Mouse (Mus musculus) natural killer cell, adult 2 months (primary cell): ENCODE results near the gene Mrpl21.
A peak's percentile ranks its signal among the peaks of the same experiment; 100 is the strongest.

ENCODE experiments used
- DNase-seq, 2 experiments: peaks; one replicate each; pipeline ENCODE4 v3.0.0; 2022; ENCODE audit warnings: low spot score in 2 of 2

Mrpl21 gene

DNA sequence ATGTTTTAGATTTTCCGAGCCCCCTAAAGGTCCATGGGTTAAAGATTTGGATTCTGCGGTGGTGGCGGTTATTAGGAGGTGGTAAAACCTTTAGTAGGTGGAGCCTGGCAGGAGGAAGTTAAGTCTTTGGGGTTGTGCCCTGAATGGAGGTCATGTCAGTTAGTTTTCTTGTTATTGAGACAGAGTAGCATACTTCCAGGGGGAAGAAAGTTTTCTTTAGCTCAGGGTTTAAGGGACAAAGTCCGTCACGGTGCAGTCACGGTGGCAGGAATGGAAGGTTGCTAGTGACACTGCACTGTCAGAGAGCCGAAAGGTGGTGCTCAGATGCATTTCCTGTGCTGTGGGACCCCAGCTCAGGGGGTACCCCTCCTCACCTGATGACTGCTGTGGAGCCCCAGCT, 15.1 kb downstream of the Mrpl21 start:
- DNase-seq = no peak

DNA sequence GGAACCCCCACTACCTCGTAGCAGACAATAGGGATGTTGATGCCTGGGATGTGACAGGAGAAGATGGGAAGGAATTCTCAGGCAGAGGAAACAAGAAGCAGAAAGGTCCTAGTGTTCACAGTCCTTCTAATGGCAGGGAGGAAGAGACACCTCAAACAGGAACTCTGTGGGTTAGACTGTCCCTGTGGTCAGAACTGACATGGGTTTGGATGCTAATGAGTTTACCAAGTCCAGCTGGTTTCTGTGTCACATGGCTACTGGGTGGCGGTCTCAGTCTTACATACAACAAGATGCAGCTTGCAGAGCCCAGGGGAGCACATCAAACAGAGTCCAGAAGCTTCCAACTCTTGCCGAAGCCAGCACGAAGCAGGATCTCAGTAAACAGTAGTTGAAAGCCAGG, 21.3 kb downstream of the Mrpl21 start:
- no peak for DNase-seq

DNA sequence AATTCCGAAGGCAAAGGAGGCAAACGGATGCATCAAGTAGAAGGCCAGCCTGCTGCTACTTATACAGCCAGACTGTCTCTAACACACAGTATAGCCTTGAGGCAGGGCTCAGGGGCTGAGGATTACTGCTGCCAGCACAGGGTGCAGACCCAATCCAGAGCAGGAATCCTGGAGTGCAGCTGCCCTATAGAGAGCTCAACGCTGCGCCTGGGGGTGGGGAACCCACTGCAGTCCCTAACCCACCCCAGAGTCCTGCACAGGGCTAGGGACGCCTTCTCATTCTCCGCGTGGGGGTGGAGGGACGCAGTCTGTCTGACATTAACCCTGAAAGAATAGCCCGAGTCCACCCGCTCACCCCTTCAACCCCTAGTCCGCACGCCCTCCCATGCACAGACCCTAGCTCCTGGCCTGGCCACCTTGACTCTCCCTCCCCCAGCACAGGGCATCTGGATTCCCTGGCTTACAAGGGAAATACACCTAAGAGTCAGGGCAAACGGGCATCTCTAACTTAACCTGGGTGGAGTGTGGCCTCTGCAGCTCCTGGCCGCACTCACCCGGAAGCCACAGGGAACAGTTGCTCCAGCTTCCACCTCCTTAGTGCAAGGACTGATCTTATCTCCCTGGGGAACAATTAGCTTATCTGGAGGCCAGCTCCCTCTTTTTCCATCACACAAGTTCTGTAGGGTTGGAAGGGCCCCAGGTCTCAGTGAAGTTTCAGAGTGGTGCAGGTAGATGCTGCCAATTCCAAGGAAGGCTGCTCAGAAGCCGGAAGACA, 24.7 kb downstream of the Mrpl21 start:
- DNase-seq = no peak

DNA sequence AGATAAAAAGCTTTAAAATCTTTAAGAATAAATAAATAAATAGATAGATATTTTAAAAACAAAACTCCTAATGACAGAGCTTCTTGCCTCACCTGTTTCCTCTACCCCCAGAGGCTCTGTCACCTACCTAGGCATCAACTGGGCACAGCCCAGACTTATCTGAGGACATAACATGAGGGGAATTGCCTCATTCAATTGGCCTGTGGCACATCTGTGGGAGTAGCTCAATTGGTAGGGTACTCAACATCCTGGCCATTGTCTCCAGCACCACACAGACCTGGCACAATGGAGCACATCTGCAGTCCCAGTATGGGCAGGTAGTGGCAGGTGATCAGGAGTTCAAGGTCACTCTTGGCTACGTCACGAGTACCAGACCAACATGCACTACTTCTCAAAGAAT, 36.6 kb downstream of the Mrpl21 start:
- no peak for DNase-seq

DNA sequence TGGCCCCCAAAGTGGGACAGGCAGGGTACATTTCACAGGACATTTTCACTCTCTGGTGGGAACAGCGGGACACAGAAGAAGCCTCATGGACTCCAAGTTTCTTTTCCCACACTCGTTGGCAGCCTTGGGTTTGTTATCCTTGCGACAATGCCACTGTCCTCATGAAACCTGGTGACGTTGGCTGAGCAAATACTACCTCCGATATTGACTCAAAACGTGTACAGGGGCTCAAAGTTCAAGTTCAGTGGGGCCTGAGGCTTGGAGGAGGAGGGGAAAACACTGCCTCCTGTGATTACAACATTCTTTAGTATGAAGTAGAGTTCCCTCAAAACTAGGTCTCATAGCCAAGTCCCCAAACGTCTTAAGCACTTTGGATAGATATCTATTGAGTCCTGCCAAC, 37.4 kb downstream of the Mrpl21 start:
- DNase-seq = no peak

DNA sequence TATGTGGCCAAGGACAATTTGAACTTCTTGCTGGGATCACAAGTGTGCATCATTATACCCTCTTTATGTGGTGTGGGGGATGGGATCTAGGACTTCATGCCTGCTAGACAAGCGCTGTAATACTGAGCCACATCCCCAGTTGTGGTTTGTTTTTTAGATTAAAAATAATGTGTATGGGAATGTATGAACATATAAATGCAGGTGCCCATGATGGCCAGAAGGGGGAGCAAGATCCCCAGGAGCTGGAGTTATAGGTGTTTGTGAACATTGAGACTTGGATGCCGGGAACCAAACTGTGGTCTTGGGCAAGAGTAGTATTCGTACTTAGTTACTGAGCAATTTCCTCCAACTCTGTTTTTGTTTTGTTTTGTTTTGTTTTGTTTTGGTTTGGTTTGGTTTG, 38.1 kb downstream of the Mrpl21 start:
- DNase-seq = peak; percentile 23 to 25

DNA sequence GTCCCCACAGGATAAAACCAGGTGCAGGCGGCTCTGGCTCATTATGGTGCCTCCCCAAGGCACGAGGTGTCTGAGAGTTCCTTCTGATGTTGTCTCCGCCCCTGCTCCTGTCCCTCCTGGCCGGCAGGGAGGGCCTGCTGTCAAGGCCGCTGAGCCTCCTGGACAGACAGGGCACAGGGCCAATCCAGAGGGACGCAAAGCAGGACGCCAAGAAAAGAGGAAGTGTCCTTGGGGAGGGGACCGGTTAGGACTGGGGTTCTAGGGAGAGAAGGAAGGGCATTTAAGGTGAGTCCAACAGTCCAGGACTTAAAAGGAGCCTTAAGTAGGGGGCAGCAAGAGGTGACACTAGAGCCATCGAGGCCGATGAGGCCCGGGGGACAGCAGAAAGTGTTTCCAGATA, 38.9 kb downstream of the Mrpl21 start:
- peak; percentile 21 to 32 for DNase-seq

DNA sequence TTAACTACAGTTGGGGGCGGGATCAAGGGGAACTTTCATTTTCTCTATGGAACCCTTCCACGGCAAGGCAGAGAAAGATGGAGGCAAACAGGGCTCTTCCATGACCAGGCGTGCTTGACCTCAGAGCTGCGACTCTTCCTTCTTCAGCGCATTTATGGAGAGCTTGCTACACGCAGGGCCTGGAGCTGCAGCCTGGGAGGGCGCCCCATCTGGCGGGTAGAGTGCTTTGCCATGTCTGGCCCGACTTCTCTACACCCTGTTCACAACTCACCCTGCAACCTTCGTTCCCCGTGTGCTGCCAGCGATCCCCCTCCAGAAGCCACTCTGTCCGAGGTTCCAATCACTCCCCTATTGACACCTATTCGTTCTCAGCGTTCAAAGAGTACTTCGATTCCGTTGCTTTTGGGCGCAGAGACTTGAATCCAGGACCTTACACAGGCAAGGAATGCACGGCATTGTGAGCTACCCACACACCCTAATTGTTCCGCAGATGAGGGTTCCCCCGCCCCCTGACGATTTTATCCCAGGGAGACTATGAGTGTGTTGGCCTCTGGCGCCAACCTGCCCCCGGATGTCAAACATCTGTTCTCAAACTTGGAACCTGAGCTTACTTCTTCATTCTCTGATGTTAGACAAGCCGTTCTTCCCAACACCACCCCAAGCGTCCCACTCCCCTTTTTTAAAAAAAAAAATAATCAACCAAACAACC, 39.7 kb downstream of the Mrpl21 start, which contains the start of gene Cpt1a:
Gene Cpt1a (plus strand): TSS at position 74 of the 709 bp plus-strand sequence.
- peak; percentile 47 to 64 for DNase-seq

DNA sequence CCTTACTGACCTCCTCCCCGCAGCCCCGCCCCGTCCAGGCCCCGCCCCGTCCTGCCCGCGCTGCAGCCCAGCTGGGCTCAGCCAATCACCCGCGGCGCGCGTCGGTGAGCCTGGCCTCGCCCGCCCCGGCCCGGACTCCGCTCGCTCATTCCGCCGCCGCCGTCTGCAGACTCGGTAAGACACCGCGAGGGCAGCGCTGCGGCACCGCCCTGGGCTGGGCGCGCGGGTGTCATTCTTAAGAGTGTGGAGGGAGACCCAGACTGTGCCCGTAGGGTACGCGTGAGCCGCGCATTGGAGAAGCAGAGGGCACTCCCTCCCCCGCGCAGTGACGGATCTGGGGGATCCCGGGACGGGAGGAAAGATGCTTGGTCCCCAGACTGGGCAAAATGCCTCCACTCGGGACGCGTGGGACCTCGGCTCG, 40.5 kb downstream of the Mrpl21 start:
- DNase-seq = peak; percentile 58 to 66

DNA sequence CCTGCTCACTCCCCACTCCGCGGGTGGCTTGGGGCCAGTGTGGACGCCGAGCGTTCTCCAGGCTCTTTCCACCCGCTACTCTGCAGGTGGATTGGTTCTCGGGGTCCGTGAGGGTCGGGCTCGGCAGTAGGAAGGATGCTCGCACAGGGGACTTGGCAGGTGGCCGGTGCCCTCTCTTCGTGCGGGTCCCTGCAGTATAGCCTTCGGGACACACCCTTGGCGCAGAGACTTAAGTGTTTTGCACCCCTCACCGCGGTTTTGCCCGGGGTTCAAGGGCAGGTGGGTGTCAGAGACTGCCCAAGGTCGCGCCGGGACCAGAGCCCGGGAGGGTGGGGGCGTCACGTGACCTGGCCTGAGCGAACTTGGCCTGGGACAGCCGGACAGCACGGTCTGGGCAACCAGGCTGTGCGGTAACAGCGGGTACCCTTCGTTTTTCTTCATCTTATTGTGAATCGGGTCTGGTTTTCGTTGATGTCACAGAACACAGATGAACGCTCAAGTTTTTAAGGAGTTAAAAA, 41.1 kb downstream of the Mrpl21 start:
- peak; percentile 26 to 37 for DNase-seq

DNA sequence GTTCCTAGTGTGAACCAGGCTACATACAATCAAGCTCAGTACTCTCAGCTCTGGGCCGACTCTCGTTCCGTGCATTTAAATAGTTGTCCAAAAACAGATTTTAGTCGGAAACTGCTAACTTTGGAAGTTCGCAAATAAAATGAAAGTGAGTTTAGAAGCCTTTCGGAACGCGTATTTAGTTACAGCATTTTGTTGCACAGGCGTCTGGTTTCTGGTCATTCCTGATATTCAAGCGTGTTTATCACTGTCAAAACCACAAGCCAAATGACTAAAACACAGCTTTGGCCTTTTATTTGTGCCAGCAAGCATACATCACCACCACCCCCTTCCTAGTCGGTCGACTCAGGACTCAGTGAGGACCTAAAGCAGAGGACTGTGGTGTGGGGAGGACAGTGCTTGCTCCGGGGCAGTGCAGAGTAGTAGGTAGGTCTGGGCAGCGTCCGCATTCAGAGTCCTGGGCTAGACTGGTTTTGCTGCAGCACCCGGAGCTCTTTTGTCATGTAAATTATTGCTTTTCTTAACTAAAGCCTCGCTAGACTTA, 41.6 kb downstream of the Mrpl21 start:
- DNase-seq = peak; percentile 16 to 32

DNA sequence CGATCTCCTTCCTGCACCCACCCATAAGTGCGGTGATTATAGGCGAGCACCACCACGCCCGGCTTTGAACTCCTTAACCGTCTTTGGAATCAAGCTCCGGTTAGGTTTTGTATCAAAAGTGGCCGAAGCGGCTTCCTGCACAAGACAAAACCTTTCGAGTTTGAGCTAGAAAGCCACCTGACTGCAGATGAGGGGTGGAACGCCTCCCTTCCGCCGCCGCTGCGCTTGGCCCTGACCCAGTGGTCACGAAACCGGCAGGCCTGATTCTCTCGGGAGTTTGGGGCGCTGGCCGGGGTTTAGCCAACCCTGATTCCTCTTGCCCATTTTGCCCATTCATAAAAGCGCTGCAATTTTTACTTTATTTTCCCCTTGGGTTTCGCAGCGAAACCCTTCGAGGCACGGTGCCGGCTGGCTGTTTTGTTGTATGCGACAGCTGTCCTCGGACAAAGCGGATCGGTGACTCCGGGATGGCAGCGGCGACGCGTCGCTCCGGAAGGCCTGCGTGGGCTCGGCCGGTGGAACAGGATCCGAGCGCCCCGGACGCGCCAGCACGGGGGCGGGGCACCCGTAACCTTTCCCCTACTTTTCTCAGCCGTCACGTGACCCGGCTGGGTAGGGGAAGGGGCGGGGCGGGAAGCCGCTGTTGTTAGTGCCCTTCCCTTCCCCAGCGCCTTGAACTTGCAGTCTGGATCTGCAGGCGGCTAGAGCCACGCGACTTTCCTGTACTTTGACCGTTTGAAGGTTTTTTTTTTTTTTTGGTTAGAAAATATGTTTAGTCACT, 42.4 kb downstream of the Mrpl21 start:
- DNase-seq = peak; percentile 86 to 90

DNA sequence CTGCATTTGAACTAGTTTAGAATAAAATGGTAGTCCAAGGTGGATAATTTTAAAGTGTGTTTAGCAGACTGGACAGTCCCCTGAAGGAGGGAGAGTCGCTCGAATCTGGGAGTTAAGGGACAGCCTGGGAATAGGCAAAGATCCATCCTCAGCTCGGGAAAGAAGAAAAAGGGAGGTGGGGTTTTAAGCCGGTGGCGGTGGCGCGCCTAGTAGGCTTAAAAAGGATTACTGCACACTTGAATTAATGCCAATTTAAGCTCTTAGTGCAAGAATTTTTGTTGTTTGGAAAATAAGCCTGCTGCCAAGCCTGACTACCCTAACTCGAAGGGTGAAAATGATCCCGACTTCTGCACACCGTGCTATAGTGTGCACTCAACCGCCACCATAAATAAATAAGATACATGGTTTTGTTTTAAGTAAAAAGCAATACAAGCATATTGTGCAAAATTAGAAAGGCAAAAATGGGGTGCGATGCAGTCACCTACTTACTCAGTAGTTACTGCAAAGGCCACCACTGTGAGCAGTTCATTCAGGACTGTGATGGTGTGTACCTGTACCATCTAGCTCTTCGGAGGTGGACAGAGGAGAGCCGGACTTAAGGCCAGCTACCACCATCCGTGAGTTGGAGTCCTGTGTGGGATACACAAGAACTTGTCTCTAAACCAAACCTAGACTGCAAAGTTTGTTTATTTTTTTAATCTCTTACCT, 43.2 kb downstream of the Mrpl21 start:
- no peak for DNase-seq

DNA sequence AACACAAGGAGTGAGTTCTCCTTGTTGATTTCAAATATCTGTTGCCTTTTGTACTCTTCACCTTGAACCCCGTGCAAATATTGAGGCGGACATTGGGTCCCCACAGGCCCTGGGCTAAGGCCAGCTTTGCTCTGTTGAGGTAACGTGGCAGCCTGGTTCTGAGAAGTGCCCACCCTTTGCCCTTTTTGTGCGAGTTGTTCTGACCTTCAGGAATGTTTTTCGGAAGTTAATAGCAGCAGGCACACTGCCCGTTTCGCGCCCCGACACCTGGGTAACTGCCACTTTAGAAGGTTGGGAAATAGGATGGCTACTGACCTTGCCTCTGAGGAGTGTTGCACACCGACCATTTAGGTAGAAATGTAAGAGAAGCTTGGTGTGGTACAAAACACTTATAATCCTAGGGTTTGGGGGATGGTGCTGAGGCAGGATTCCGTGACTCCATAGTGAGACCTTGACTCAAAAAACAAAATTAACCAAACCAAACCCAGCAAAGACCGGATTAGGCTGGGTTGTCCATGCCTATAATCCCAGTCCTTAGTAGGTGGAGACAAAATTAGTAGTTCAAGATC, 43.9 kb downstream of the Mrpl21 start:
- no peak for DNase-seq

DNA sequence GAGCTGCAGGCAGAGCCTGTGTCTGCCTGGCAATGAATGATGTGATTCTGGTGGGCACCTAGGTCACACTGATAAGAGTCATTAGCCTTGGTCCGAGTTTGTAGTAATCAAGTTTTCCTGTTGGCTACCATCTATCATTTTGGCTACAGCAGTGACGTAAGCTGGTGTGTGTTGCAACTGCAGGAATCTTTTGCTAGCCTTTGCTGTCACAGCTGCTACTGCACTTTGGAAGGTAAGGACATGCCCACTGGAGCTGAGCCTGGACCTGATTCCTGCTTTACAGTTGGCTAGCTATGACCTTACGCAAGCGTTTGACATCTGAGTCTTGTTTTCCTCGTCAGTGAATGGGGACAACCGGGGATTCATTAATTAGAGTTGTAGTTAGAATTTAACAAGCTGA, 50.5 kb downstream of the Mrpl21 start:
- DNase-seq = no peak

DNA sequence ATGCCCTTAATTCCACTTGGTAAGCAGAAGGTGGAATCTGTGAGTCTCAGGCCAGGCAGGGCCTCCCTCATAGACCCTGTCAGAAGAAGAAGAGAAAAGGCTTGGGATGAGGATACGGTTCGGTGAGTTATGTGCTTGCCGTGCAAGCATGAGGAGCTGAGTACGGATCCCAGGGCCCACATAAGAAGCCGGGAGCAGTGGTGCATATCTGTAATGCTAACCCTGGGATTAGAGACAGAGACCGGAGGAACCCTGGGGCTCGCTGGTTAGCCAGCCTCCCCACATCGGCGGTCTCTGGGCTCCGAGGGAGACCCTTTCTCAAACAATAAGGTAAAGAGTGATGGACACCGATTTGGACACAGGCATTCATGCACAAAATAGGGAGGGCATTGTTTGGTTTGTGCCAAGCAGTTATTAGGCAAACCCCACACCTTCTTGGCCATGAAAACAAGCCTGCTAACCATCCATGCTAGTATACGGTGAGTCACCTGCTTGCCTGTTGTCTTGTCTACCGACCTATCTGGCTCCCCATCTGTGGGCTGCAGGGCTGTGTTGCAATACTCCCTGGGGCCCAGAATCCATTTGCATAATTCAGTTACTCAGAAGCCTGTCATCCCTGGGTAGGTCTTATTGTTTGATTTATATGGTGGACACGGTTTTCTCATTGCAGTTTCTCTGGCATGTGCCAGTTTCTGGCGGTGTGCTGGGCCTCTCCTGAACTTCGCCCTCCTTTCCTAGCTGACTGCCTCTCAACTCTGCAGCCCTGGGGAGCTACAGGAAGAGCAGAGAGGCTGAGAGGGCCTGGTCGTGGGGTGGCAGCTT, 51.2 kb downstream of the Mrpl21 start:
- peak; percentile 12 to 65 for DNase-seq

DNA sequence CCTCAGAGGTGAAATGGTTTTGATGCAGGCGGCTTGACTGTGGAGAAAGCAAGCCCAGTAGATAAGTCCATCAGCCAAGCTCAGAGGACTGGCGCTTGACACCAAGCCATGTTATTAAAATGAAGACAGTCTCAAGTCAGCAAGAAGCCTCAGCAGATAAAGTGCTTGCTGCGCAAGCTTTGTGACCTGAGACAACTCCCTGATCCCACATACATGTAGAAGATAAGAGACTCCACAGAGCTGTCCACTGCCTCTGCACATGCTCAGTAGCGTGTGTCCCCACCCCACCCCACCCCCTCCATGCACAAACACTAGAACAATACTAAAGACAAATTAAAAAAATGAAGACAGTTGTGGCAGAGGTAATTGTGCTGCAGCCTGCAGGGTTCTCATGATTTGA, 51.8 kb downstream of the Mrpl21 start:
- DNase-seq = no peak

DNA sequence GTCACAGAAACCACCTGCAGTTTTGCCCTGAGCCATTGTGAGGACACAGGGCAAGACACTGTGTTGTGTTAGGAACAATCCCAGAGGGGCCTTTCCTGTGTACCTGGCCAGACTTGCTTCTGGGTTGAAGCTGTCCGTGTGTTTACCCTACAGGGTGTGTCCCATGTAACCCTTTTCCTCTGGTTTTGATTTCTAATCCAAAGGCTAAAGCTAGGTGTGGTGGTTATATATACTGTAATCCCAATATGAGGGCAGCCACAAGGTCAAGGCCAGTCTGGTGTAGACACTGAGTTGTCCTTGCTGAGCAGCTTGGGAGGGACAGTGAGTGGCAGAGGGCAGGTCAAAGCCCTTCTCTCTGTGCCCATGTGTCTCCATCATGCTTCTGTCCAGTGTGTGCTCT, 53.2 kb downstream of the Mrpl21 start:
- DNase-seq = no peak

DNA sequence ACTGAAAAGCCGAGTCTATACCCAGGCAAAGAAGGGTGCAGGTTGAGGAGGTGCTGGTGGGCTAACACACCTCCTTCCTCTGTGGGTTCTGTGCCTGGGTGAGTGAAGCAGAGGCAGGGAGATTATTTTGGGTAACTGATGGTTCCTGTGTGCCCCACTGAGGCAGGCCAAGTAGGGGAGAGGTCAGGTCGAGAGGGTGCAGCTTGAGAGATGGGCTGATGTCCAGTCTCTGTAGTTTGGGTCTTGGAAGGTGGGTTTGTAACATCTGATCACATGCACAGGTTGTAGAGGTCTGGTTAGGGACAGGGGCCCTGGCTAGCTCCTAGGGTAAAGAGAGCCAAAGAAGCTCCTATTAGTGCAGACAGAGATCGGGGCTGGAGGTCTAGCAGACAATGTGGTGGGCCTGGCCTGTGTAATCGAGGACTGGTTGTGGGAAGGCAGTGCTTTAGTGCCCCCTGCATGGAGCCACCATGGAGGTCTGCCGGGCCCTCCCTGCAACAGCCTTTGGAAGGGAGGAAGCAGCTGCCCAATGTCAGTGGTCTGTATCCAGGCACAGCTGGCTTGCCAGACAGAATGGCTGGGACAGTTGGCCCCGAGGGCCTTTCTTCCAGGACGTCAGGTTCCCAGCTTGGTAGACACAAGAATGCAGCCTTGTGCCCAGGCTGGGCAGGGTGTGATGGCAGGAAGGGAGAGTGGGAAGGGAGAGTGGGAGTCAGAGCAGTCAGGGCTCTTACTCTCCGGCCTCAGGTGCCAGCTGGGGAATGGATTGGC, 54.0 kb downstream of the Mrpl21 start:
- no peak for DNase-seq
